Mouse (Mus musculus): ENCODE results near the gene Gm21992. TPM values are rescaled to one million over a fixed set of nuclear protein-coding genes. Genes with fewer than 3 reads are reported as not detected.

Gm21992 gene
- total RNA-seq (2023), result 10 to 100 TPM; 12.1 to 12.5 TPM

GRCm38 (mm10) chr19:4811063-4811908, at the start of gene Gm21992, which contains the start of gene Rbm14:
Gm21992 (minus strand) TSS chr19:4811612.
Rbm14 (minus strand) TSS chr19:4811634.

DNA sequence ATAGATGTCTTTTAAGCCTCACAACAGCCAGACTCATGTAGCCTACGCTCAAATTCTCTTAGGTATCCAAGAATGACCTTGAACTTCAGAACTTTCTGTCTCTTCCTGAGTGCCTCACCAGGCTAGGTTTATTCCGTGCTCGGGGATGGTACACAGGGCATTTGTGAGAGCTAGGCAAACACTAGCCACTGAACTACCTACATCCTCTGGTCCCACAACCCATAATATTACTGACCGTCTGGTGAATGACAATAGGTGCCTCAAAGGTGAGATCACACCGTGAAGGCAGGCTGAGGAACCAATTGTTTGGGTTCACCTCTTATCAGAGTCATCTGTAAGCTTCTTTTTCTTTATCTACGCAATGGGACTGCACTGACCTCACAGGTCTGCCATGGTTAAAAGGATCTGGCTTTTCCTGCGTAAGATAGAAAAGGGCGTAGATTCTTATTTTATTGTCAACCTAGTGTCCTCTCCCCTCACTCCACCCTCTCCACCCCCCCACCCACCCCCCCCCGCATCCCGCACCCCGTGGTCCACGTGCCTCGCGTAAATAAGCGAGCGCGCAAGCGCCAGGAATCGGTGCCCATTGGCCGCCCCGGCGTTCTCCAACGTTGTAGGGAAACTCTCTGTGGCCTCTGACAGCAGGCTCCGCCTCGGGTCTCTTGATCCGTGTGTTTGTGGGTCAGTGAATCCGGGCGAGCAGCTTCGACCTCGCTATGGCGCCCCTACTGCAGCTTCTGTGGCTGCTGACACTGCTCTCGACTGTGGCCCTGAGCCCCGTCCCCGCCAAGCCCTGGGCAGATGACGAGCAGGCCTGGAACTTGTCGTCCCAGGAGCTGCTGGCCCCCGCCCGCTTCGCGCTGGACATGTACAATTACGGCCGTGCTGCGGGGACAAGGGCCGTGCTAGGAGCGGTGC, 43.4 kb upstream of the Gm21992 start, which contains the start of gene Ctsf:
Gene Ctsf (plus strand): TSS at position 579 of the 918 bp plus-strand sequence.

DNA sequence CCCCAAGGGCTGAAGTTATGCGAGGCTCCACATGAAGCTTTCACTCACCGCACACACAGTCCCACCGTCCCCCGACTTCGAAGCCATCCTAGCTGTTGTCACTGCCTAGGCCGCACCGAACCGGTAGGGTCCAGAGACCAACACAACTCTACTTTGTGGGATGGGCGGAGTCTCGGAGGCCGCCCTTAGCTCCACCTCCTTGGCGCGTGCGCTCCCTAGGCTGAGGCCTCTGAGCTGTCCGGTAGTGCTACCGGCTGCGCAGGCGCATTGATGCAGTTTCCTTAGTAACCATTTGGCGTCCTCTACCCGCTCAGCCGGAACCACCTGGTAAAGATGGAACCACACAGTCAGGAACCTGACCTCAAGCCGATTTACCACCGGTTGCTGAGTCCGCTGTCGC, 27.7 kb upstream of the Gm21992 start, which contains the start of the genes Ccs and Ccdc87:
Gene Ccs (minus strand): TSS at position 184 of the 400 bp plus-strand sequence.
Gene Ccdc87 (plus strand): TSS at position 218 of the 400 bp plus-strand sequence.

GRCm38 (mm10) chr19:4793831-4794422, 17.5 kb downstream of the Gm21992 start, which contains the start of gene Rbm4:
Rbm4 (minus strand) TSS chr19:4793901.

DNA sequence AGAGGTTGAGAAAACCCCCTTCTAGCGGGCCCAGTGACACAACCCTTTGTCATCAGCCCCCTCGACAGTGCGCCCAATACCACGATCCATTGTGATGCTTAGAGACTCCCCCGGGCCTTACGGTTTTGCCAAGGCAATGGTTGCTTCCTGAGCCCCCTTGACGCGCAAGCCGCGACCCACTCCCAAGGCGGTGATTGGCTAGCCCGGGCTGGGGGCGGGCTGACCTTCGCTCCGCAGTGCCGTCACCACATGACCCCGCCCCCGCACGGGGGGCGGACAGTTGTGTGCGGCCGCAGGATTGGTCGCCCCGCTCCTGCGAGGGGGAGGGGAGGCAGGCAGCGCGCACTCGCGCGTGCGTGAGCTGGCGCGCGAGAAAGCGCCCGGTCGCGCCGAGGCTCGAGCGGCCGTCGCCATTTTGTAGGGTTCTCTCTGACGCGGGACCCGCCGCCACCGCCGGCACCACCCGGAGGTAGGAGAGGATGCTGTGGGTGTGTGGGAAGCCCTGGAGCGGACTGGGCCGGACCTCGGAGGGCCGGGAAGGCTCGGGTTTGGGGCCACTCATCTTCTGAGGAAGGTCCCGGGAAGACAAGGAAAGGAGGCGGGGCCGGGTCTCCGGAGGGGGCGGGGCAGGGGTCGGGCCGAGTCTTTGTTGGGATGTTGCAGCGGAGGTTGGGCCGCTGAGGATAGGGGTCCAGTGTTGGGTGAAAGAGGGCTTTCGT, 55.1 kb downstream of the Gm21992 start, which contains the start of gene Rbm4b:
Gene Rbm4b (plus strand): TSS at position 305 of the 719 bp plus-strand sequence.

DNA sequence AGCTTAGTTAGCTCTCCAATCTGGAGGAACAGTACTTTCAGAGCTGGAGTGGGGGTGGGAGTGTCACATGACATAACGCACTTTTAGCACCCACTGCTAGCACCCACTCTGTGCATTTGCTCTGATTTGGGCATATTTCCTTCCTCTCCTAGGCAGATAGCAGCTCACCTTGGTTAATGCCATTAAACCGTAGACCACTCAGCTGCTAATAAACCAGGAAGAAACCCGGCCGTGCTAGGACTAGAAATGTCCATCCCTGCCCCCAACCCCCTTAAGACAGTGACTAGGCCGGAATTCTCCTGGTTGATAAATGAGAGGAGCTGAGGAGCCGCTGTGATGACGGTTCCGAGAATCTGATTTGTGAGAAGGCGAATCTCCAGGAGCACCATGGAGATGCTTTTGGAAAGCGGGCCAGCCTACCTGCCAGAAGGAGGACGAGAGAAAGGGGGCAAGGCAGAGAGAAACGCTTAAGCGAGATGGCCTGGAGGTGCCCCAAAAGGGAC, 100.3 kb downstream of the Gm21992 start, which contains the start of gene Sptbn2:
Gene Sptbn2 (plus strand): TSS at position 70 of the 503 bp plus-strand sequence.

DNA sequence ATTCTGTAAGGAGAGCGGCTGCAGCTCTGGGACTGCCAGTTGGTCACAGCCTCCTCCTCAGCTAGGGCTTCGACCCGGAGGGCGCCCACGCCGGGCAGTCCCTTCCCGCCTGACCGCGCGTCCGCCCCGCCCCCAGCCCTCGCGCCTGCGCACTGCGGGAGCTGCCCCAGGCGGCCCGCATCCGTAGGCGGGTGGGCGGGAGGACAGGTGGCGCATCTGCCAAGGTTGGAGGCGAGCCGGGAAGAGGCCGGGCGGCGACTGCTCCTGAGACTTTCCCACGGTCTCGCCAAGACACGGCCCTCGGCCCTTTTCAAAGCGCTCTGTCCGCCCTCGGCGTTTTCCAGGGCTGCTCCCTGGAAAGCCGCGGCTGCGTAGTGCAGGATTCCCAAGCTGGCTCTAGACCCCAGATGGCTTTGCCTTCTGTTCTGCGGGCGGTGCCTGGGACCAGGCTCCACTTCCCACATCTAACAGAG, 113.2 kb downstream of the Gm21992 start, which contains the start of gene Gm960:
Gene Gm960 (minus strand): TSS at position 464 of the 473 bp plus-strand sequence.

Other genes with a start within 250 kb of the Gm21992 start
- under 1 TPM; 0.44 to 0.62 TPM for gene Lrfn4, start 195.9 kb downstream of the Gm21992 start, total RNA-seq (2023)
- 10 to 100 TPM; 13.8 to 16.1 TPM for gene Rce1, start 186.0 kb downstream of the Gm21992 start, total RNA-seq (2023)
- not detected for gene Gm960, start 112.9 kb downstream of the Gm21992 start, total RNA-seq (2023)
- gene Sptbn2, start 100.4 kb downstream of the Gm21992 start, total RNA-seq (2023), result under 1 TPM in 1 of 2 experiments, not detected in 1; 0.49 TPM
- 1 to 10 TPM; 4.8 to 7.0 TPM for gene Rbm4b, start 55.1 kb downstream of the Gm21992 start, total RNA-seq (2023)
- 10 to 100 TPM; 39.5 to 45.5 TPM for gene Rbm4, start 17.7 kb downstream of the Gm21992 start, total RNA-seq (2023)
- 10 to 100 TPM; 49.8 to 56.3 TPM for gene Rbm14, start within 50 bp of the Gm21992 start, total RNA-seq (2023)
- gene Ccs, start 27.7 kb upstream of the Gm21992 start, total RNA-seq (2023), result 10 to 100 TPM; 14.6 to 15.8 TPM
- gene Ccdc87, start 27.8 kb upstream of the Gm21992 start, total RNA-seq (2023), result not detected
- gene Ctsf, start 43.5 kb upstream of the Gm21992 start, total RNA-seq (2023), result 1 to 10 TPM; 1.8 to 5.3 TPM
- gene Actn3, start 66.3 kb upstream of the Gm21992 start, total RNA-seq (2023), result under 1 TPM; 0.75 TPM
- 1 to 10 TPM; 6.6 to 7.5 TPM for gene Zdhhc24, start 67.1 kb upstream of the Gm21992 start, total RNA-seq (2023)
- 1 to 10 TPM in 1 of 2 experiments, under 1 TPM in 1; 0.99 to 1.5 TPM for gene Bbs1, start 95.0 kb upstream of the Gm21992 start, total RNA-seq (2023)
- gene Dpp3, start 116.7 kb upstream of the Gm21992 start, total RNA-seq (2023), result 10 to 100 TPM; 48.8 to 53.1 TPM
- gene Peli3, start 131.5 kb upstream of the Gm21992 start, total RNA-seq (2023), result under 1 TPM in 1 of 2 experiments, not detected in 1; 0.15 TPM
- 10 to 100 TPM; 10.8 to 17.3 TPM for gene Mrpl11, start 150.5 kb upstream of the Gm21992 start, total RNA-seq (2023)
- under 1 TPM in 1 of 2 experiments, not detected in 1; 0.13 TPM for gene Npas4, start 178.7 kb upstream of the Gm21992 start, total RNA-seq (2023)
- 1 to 10 TPM in 1 of 2 experiments, under 1 TPM in 1; 0.75 to 1.1 TPM for gene Slc29a2, start 212.2 kb upstream of the Gm21992 start, total RNA-seq (2023)
- gene B4gat1, start 227.2 kb upstream of the Gm21992 start, total RNA-seq (2023), result 1 to 10 TPM; 5.2 to 5.8 TPM
- 1 to 10 TPM in 1 of 2 experiments, not detected in 1; 1.1 TPM for gene AC124502.3, start 227.3 kb upstream of the Gm21992 start, total RNA-seq (2023)
- 10 to 100 TPM; 28.7 to 34.4 TPM for gene Brms1, start 229.7 kb upstream of the Gm21992 start, total RNA-seq (2023)
- under 1 TPM; 0.66 to 0.97 TPM for gene Rin1, start 238.9 kb upstream of the Gm21992 start, total RNA-seq (2023)

All from neutrophil, adult 83 days (primary cell).